Mouse (Mus musculus): Measurements from ENCODE around the gene Tnpo2.

The Tnpo2 gene

GRCm38 (mm10) chr8:85027516-85027855 is 9.2 kb upstream of the Tnpo2 start:
- no peak for DNase-seq (ENCODE audit: low spot score)

- no peak for DNase-seq (ENCODE audit: low spot score)
Measured at GRCm38 (mm10) chr8:85027922-85028321, 8.8 kb upstream of the Tnpo2 start.

GRCm38 (mm10) chr8:85029271-85029670 is 7.4 kb upstream of the Tnpo2 start:
- DNase-seq (ENCODE audit: low spot score): no peak

GRCm38 (mm10) chr8:85032622-85033311 is 3.9 kb upstream of the Tnpo2 start:
- DNase-seq (ENCODE audit: low spot score): no peak

- no peak for DNase-seq (ENCODE audit: low spot score)
Measured at GRCm38 (mm10) chr8:85033867-85034266, 2.8 kb upstream of the Tnpo2 start.

GRCm38 (mm10) chr8:85034764-85035163 is 2.0 kb upstream of the Tnpo2 start:
- peak; percentile 85 for DNase-seq (ENCODE audit: low spot score)

- no peak for DNase-seq (ENCODE audit: low spot score)
Measured at GRCm38 (mm10) chr8:85035165-85035727, 1.5 kb upstream of the Tnpo2 start.

GRCm38 (mm10) chr8:85035728-85036310 is 896 bp upstream of the Tnpo2 start:
- DNase-seq (ENCODE audit: low spot score): no peak

- no peak for DNase-seq (ENCODE audit: low spot score)
Measured at GRCm38 (mm10) chr8:85036381-85036717, 366 bp upstream of the Tnpo2 start.

GRCm38 (mm10) chr8:85037366-85037680 is 608 bp downstream of the Tnpo2 start:
- no peak for DNase-seq (ENCODE audit: low spot score)

GRCm38 (mm10) chr8:85037681-85038531 is 1.2 kb downstream of the Tnpo2 start:
- DNase-seq (ENCODE audit: low spot score): peak; percentile 73

- DNase-seq (ENCODE audit: low spot score): no peak
Measured at GRCm38 (mm10) chr8:85043619-85044018, 6.9 kb downstream of the Tnpo2 start.

- no peak for DNase-seq (ENCODE audit: low spot score)
Measured at GRCm38 (mm10) chr8:85057367-85057766, 20.7 kb downstream of the Tnpo2 start.

- DNase-seq (ENCODE audit: low spot score): peak; percentile 92
Measured at GRCm38 (mm10) chr8:85059879-85060616, 23.3 kb downstream of the Tnpo2 start, which contains the start of gene Fbxw9. TSS of gene Fbxw9 (plus strand) at chr8:85060055.

GRCm38 (mm10) chr8:85062603-85063002 is 25.9 kb downstream of the Tnpo2 start:
- DNase-seq (ENCODE audit: low spot score): no peak

GRCm38 (mm10) chr8:85065213-85065612 is 28.5 kb downstream of the Tnpo2 start:
- no peak for DNase-seq (ENCODE audit: low spot score)

GRCm38 (mm10) chr8:85067155-85067554 is 30.4 kb downstream of the Tnpo2 start:
- DNase-seq (ENCODE audit: low spot score): no peak

GRCm38 (mm10) chr8:85067982-85068381 is 31.3 kb downstream of the Tnpo2 start, which contains the start of gene Gm5741:
TSS of gene Gm5741 (minus strand) at chr8:85067982.
- DNase-seq (ENCODE audit: low spot score): no peak

GRCm38 (mm10) chr8:85071041-85071440 is 34.3 kb downstream of the Tnpo2 start:
- no peak for DNase-seq (ENCODE audit: low spot score)

- DNase-seq (ENCODE audit: low spot score): peak; percentile 90
Measured at GRCm38 (mm10) chr8:85071514-85072281, 35.0 kb downstream of the Tnpo2 start, which contains the start of gene Dhps. TSS of gene Dhps (plus strand) at chr8:85071757.

- no peak for DNase-seq (ENCODE audit: low spot score)
Measured at GRCm38 (mm10) chr8:85072364-85072929, 35.7 kb downstream of the Tnpo2 start.
